Mouse (Mus musculus): Measurements from ENCODE around the gene Plekhh3.

Plekhh3 gene

GRCm38 (mm10) chr11:101170811-101171610, at the start of gene Plekhh3:
TSS of gene Plekhh3 (minus strand) at chr11:101171351.
- peak; percentile 88 to 91 for DNase-seq (ENCODE audit: low spot score in 2 of 2)

GRCm38 (mm10) chr11:101220853-101221252, 49.7 kb upstream of the Plekhh3 start:
- DNase-seq (ENCODE audit: low spot score in 2 of 2) = no peak

GRCm38 (mm10) chr11:101218436-101219055, 47.4 kb upstream of the Plekhh3 start:
- no peak for DNase-seq (ENCODE audit: low spot score in 2 of 2)

DNA sequence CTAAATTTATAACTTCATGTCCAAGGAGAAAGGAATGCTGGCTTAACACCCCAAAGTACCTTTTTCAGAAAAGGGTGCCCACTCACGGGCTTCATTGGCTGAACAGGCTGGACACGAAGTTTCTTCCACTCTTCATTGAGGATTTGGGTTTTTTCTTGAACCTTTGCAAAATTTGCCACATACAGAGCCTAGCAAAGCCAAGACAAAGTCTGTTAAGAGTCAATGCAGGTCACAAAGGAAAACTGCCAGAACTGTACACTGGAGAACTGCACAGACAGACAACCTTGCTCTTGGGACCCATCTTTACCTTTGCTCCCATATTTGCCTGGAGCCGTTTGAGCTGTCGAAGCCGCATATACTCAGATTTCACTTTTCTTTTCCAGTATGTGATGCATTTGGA, 45.8 kb upstream of the Plekhh3 start:
- no peak for DNase-seq (ENCODE audit: low spot score in 2 of 2)

DNA sequence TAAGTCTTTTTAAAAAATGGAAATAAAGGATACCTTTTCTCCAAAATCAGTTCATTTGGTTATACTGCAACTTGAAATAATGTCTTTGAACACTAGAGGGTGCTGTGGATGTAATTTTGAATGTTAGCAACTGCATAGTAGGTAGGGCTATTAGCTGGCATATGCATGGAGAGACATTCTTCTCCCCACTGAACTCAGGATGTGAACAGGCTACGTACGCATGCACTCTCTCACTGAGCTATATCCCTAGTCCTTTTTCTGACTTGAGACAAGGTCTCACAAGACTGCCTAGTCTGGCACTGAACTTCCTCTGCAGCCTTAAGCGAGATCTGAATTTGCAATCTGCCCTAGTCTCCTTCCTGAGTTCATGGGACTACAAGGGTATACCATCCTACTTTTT, 40.8 kb upstream of the Plekhh3 start:
- peak; percentile 12 to 19 for DNase-seq (ENCODE audit: low spot score in 2 of 2)

GRCm38 (mm10) chr11:101200986-101201385, 29.8 kb upstream of the Plekhh3 start:
- DNase-seq (ENCODE audit: low spot score in 2 of 2) = peak in 1 of 2 experiments; percentile 35

- DNase-seq (ENCODE audit: low spot score in 2 of 2) = no peak
Observed at GRCm38 (mm10) chr11:101199555-101199954, 28.4 kb upstream of the Plekhh3 start.

DNA sequence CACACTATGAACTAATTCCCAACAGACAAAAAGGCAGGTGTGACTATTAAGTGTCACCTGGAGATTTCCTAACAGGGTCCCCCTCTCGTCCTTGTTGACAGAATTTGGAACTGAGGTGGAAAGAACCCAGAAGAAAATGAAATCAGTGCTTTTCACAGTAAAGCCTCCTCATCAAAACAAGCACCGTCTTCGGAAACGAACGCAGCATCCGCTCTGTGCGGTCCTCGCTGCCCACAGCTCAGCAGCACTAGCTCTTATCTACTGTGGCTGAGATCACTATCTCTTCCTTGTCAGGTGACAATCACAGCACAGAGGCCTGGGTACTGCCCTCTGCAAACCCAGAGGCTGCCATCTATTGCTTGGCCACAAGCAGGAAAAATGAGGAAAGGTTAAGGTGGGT, 25.0 kb upstream of the Plekhh3 start:
- no peak for DNase-seq (ENCODE audit: low spot score in 2 of 2)

GRCm38 (mm10) chr11:101195571-101195970, 24.4 kb upstream of the Plekhh3 start:
- no peak for DNase-seq (ENCODE audit: low spot score in 2 of 2)

DNA sequence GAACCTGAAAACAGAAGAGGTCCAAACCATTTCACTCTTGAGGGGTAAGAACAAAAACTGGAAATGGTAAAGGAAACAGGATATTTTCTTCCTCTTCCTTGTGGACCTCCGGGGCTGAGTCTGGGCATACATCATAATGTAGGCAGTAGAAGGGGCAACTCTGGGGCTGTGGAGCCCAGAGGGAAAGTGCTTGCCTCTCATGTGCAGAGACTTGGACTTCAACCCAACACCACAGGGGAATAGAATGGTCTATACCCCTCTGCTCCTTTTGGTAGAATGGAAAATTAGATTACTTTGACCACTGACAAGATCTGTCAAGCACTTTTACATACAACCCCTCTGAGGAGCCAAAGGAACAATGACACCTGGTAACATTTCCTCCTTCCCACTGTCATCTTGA, 23.9 kb upstream of the Plekhh3 start:
- DNase-seq (ENCODE audit: low spot score in 2 of 2) = no peak

GRCm38 (mm10) chr11:101194643-101195042, 23.5 kb upstream of the Plekhh3 start:
- no peak for DNase-seq (ENCODE audit: low spot score in 2 of 2)

- no peak for DNase-seq (ENCODE audit: low spot score in 2 of 2)
Observed at GRCm38 (mm10) chr11:101194137-101194536, 23.0 kb upstream of the Plekhh3 start.

GRCm38 (mm10) chr11:101193076-101193475, 21.9 kb upstream of the Plekhh3 start:
- DNase-seq (ENCODE audit: low spot score in 2 of 2) = no peak

GRCm38 (mm10) chr11:101192646-101193045, 21.5 kb upstream of the Plekhh3 start:
- no peak for DNase-seq (ENCODE audit: low spot score in 2 of 2)

DNA sequence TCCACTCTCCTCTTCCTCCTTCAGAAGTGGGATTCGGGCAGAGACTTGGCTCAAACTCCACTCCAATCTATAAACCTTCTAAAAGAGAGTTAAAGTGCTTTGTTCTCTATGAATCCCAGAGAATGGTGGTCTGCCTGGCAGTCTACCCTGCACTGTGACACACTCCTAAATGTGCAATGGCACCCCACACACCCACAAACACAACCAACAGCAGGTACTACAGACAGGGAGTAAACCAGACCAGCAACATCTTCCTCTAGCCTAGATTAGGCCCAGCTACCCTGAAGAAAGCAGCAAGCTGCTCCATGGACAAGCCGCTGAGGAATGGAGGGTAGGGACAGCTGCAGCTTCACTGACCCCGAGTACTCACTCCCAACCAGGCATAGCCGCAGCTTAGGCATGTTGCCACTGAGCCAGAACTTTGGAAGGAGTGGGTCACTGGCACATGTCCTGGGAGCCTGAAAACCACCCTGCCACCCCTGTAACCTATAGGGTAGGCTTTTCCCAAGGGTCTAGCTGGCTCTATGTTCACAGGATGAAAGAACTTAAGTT, 20.8 kb upstream of the Plekhh3 start:
- no peak for DNase-seq (ENCODE audit: low spot score in 2 of 2)

GRCm38 (mm10) chr11:101190913-101191907, 20.1 kb upstream of the Plekhh3 start:
- DNase-seq (ENCODE audit: low spot score in 2 of 2) = no peak

GRCm38 (mm10) chr11:101190181-101190912, 19.2 kb upstream of the Plekhh3 start:
- no peak for DNase-seq (ENCODE audit: low spot score in 2 of 2)

GRCm38 (mm10) chr11:101189495-101190180, 18.5 kb upstream of the Plekhh3 start:
- no peak for DNase-seq (ENCODE audit: low spot score in 2 of 2)

GRCm38 (mm10) chr11:101188166-101188805, 17.1 kb upstream of the Plekhh3 start:
- no peak for DNase-seq (ENCODE audit: low spot score in 2 of 2)

DNA sequence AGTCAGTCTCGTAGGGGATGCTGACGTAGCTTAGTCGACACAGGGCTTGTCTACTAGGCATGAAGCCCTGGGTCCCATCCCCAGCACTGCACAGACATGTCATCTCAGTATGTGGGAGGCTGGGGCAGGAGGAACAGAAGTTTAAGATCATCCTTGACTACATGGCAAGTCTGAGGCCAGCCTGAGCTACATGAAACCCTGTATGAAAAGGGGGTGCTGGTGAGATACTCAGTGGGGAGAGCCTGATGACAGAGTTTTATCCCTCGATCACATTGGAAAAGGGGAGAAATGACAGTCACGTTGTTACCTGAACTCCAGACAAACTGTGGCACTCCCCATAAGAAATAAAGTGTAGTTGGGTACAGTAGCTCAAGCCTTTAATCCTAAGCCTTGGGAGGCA, 16.4 kb upstream of the Plekhh3 start:
- no peak for DNase-seq (ENCODE audit: low spot score in 2 of 2)
